Mouse (Mus musculus) bone marrow macrophage, adult 2 months (primary cell): ENCODE measurements around the gene Prmt2.

ENCODE experiments used
- CTCF ChIP-seq: IDR thresholded peaks from 2 replicates; pipeline ENCODE4 v1.5.1; 2012; ENCODE audit warnings: low read depth, mild to moderate bottlenecking, low read length, moderate library complexity
- POLR2A ChIP-seq: IDR thresholded peaks from 2 replicates; pipeline ENCODE4 v1.6.1; 2012; ENCODE audit warnings: mild to moderate bottlenecking, low read depth, low read length, borderline replicate concordance

GRCm38 (mm10) chr10:76212121-76212520, 25.5 kb downstream of the Prmt2 start:
- TF ChIP-seq POLR2A (no peak), CTCF (no peak)
